Mouse (Mus musculus): ENCODE measurements around the gene Rcan2.

GRCm38 (mm10) chr17:43801595-43802373, 633 bp downstream of the Rcan2 start:
- TF ChIP-seq CTCF (IDR thresholded peaks at IDR 0.05; ENCODE audit: low read depth, low read length): no peak
- TF ChIP-seq POLR2A (IDR thresholded peaks at IDR 0.05; ENCODE audit: extremely low read depth, insufficient read depth, low read length): no peak
